Mouse (Mus musculus) lung, postnatal 0 days (tissue): ENCODE data around the gene Mmrn2. TPM values are rescaled to one million over a fixed set of nuclear protein-coding genes. Genes with fewer than 3 reads are reported as not detected.
"Not testable (repeated sequence)": the region's sequence is repeated elsewhere in the genome, so short reads cannot be mapped to it uniquely, and the experiment has no call there.

Experiments
- ATAC-seq: fragments of 200-750 bp; cut with Nextera tagmentation; 2 replicates; pipeline ENCODE4 v1.8.0; 2017; ENCODE audit warnings: moderate library complexity
- DNase-seq: peaks from one replicate; pipeline ENCODE4 v3.0.0-alpha.2; 2016; ENCODE audit warnings: low spot score
- H3K27ac ChIP-seq: fragments of 300-500 bp; sonication (generic); 2 replicates; pipeline ENCODE4 v1.5.1; 2014; ENCODE audit warnings: antibody characterized with exemption, mild to moderate bottlenecking, low read length, mixed read lengths
- H3K27me3 ChIP-seq: fragments of 300-500 bp; sonication (generic); replicated peaks from 2 replicates; pipeline ENCODE4 v1.6.1; 2014; ENCODE audit warnings: low read length, mixed read lengths; ENCODE audit not compliant: insufficient read depth
- H3K36me3 ChIP-seq: fragments of 300-500 bp; sonication (generic); 2 replicates; pipeline ENCODE4 v1.6.1; 2014; ENCODE audit warnings: low read length, mixed read lengths; ENCODE audit not compliant: insufficient read depth
- H3K4me1 ChIP-seq: fragments of 300-500 bp; sonication (generic); 2 replicates; pipeline ENCODE4 v1.6.1; 2014; ENCODE audit warnings: antibody characterized with exemption, low read depth, low read length, mixed read lengths; ENCODE audit not compliant: insufficient read depth
- H3K4me2 ChIP-seq: fragments of 300-500 bp; sonication (generic); replicated peaks from 2 replicates; pipeline ENCODE4 v1.6.1; 2014; ENCODE audit warnings: low read depth, mild to moderate bottlenecking, low read length, moderate library complexity, mixed read lengths
- H3K4me3 ChIP-seq: fragments of 300-500 bp; sonication (generic); 2 replicates; pipeline ENCODE4 v1.5.1; 2014; ENCODE audit warnings: low read depth, low read length
- H3K9ac ChIP-seq: fragments of 300-500 bp; sonication (generic); replicated peaks from 2 replicates; pipeline ENCODE4 v1.6.1; 2014; ENCODE audit warnings: low read depth, mild to moderate bottlenecking
- H3K9me3 ChIP-seq: fragments of 300-500 bp; sonication (generic); 2 replicates; pipeline ENCODE4 v1.6.1; 2016; ENCODE audit warnings: low read length, mixed read lengths
- CTCF ChIP-seq: IDR thresholded peaks from 2 replicates; pipeline ENCODE4 v1.5.1; 2016; ENCODE audit warnings: antibody characterized with exemption, mild to moderate bottlenecking
- EP300 ChIP-seq: IDR thresholded peaks from 2 replicates; pipeline ENCODE4 v1.6.1; 2016; ENCODE audit warnings: antibody characterized with exemption, mild to moderate bottlenecking, control low read depth
- WGBS: fragments of 180-500 bp; shearing (Covaris S2); extraction: QIAGEN DNeasy Blood & Tissue Kit; methylation state at CpG from one replicate; pipeline ENCODE4 v1.1.7; 2014; 5-methylcytosine and 5-hydroxymethylcytosine counted together
- polyA plus RNA-seq: library from polyadenylated mRNA; unstranded; fragments of >200 nt; fragmentation: Nextera tagmentation; extraction: Ambion mirVana; gene quantifications from 2 replicates; pipeline ENCODE4 v1.2.1, GENCODE M21; 2015

Gene Mmrn2
- polyA plus RNA-seq, 1 experiment from 2014 or later: 15.4 TPM

DNA sequence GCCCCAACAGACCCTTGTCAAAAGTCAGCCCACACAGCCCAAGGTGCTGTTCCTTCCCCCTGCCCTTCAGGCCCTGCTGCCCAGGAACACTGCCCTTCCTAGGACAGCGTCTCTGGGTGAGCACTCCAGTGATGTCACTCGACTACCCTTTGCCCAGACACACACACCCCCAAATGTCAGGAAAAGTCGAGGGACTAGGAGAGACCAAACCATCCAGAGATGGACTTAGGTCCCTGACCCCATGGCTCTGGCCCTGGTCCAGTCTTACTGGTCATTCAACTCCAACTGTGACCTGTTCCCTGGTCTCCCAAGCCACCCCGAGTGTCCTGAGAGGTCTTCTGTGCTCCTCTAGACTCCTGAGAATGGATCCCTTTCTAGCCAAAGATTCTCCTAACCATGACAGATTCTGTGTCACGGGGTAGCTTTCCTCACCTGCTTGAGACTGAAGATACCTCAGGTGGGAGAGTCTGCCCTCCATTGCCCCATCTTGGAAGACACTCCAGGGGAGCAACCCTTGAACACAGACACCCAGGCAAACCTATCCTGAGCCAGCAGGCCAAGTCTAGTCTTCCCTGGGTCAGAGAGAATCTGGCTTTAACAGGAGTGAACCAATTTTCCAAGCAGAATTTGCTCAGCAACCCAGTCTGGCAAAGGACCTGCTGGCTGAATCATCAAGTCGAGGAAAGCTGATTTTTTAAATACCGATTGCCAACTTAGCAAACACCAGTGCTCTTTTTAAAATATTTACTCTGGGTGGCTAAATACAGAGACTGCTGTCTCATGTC is 17.4 kb upstream of the Mmrn2 start:
- no peak overlapping the region for H3K9ac ChIP-seq
- 55% methylated on average over 7 of the region's 7 CpGs for WGBS

DNA sequence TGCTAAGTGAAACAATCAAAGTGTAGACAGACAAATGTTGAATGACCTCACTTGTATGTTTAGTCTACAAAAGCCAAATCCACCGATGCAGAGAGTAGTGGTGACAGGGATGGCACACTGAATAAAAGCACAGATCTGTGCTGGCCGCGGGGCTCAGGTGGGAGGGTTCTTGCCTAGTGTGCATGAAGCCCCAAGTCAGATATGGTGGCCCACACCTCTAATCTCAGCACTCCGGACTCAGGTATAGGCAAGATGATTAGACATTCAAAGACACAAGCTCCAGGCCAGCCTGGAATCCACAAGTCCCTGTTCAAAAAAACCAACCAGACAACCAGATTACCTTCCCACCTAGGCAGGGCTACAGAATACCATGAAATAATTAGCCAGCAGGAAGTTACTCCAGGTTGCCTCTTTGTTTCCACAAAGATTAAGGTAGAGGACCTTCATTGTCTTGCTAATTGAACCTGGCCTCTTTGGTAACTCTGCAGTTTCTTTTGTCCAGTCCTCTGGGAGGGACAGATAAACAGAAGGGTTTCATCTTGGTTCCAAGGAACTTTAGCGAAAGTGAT is 15.5 kb upstream of the Mmrn2 start:
- H3K9ac ChIP-seq: no peak overlapping the region
- H3K27ac ChIP-seq: no peak overlapping the region
- no peak overlapping the region for H3K4me3 ChIP-seq
- H3K4me2 ChIP-seq: no peak overlapping the region
- no peak for ATAC-seq
- WGBS: 46% methylated on average over 5 of the region's 5 CpGs
- DNase-seq: no peak
- TF ChIP-seq CTCF (no peak), EP300 (no peak)
- no peaks in the 10 kb centered on the region for H3K4me1 ChIP-seq
- H3K36me3 ChIP-seq: no peaks in the 10 kb centered on the region
- H3K9me3 ChIP-seq: no peaks in the 10 kb centered on the region
- no peaks in the 10 kb centered on the region for H3K27me3 ChIP-seq

More for the DNA sequence above, 17.4 kb upstream of the Mmrn2 start:
- DNase-seq (no peak), ATAC-seq (no peak)
- no peaks in the 10 kb centered on the region for H3K9me3 ChIP-seq
- H3K4me3 ChIP-seq: no peak overlapping the region
- TF ChIP-seq CTCF (no peak), EP300 (no peak)
- H3K27me3 ChIP-seq: no peaks in the 10 kb centered on the region
- no peaks in the 10 kb centered on the region for H3K36me3 ChIP-seq
- H3K4me2 ChIP-seq: no peak overlapping the region
- no peak overlapping the region for H3K27ac ChIP-seq
- no peaks in the 10 kb centered on the region for H3K4me1 ChIP-seq

DNA sequence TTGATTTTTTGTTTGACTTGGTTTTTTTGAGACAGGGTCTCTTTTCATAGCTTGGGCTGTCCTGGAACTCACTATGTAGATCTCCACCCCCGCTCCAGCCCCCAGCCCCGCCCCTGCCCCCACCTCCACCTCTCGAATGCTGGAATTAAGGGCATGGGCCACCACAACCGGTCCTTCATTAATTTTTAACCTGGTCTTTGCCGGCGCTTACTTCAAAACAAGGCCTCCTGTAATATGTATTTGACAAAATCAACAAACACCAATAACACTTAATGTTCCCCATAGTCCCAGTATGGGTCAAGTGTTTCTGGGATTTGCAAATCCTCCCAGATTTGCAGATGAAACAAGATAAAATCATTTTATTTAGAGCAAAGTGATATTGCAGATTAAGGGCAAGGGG is 15.0 kb upstream of the Mmrn2 start:
- TF ChIP-seq EP300 (no peak), CTCF (no peak)
- Histone ChIP-seq H3K27ac (no peak overlapping the region), H3K36me3 (no peaks in the 10 kb centered on the region), H3K4me1 (no peaks in the 10 kb centered on the region), H3K4me2 (no peak overlapping the region), H3K9me3 (no peaks in the 10 kb centered on the region), H3K27me3 (no peaks in the 10 kb centered on the region), H3K4me3 (no peak overlapping the region), H3K9ac (no peak overlapping the region)
- no peak for DNase-seq
- 48% methylated on average over 6 of the region's 6 CpGs for WGBS
- ATAC-seq: no peak

DNA sequence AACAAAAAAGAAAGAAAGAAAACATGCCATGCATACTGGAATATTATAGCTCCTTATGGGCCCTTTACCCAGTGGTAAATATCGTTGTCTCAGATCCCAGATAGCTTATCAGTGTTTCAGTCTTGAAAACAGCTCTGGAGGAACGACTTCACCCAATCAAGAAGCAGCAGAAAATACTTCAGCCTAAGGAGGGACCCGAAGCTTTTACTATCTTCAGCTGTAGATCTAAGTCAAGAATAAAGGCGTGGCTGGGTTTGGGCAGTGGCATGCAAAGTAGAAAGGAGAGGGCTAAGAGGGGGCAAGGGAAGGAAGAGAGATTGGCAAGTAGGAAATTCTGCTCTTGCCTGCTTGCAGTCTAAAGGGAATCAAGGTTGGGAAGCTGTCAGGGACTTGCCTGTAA is 13.1 kb upstream of the Mmrn2 start:
- Histone ChIP-seq H3K4me1 (no peaks in the 10 kb centered on the region), H3K4me3 (no peak overlapping the region), H3K9ac (no peak overlapping the region), H3K36me3 (no peaks in the 10 kb centered on the region), H3K27me3 (no peaks in the 10 kb centered on the region), H3K27ac (no peak overlapping the region), H3K9me3 (no peaks in the 10 kb centered on the region), H3K4me2 (no peak overlapping the region)
- DNase-seq (no peak), ATAC-seq (no peak)
- WGBS: 31% methylated on average over 4 of the region's 4 CpGs
- TF ChIP-seq EP300 (no peak), CTCF (no peak)

DNA sequence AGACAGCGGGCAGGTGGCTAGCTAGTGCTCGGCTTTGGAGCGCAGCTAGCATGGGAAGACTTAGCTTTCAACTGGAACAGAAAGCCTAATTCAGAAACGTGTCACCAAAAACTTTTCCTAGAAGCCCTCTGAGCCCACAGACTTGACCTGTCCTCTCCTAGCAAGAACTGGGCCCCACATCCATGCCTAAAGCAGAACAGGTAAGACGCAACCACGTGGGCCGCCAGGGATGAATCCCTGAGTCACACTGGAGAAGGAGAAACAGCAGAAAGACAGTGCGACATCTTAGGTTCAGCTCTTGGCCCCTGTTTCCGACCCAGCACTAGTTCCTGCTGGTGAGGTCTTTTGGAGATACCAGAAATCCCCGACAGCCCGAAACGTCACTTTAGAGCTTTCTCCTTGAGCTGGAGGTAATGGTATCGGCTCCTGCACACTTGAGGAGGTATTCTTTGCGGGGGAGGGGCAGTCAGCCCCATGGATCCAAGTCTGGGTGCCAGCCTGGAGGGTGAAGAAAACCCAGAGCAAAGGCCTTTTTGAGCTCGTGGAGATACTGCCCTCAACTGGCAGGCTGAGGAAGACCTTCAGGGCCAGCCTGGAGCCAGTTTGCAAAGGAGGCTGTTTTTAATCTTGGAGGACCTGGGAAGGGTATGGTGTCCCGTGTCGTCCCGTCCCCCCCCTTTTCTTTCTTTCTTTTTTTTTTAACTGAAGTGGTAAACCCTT is 12.4 kb upstream of the Mmrn2 start:
- Histone ChIP-seq H3K36me3 (no peaks in the 10 kb centered on the region), H3K4me3 (peak overlapping the region; percentile 35), H3K9me3 (no peaks in the 10 kb centered on the region), H3K4me2 (peak overlapping the region; percentile 58), H3K9ac (no peak overlapping the region; the same call in 1 of the 2 replicates), H3K27ac (no peak overlapping the region), H3K4me1 (no peaks in the 10 kb centered on the region), H3K27me3 (no peaks in the 10 kb centered on the region)
- TF ChIP-seq CTCF (peak; percentile 85), EP300 (no peak)
- WGBS: 26% methylated on average over 18 of the region's 18 CpGs
- ATAC-seq (peak; percentile 73), DNase-seq (peak; percentile 87)

DNA sequence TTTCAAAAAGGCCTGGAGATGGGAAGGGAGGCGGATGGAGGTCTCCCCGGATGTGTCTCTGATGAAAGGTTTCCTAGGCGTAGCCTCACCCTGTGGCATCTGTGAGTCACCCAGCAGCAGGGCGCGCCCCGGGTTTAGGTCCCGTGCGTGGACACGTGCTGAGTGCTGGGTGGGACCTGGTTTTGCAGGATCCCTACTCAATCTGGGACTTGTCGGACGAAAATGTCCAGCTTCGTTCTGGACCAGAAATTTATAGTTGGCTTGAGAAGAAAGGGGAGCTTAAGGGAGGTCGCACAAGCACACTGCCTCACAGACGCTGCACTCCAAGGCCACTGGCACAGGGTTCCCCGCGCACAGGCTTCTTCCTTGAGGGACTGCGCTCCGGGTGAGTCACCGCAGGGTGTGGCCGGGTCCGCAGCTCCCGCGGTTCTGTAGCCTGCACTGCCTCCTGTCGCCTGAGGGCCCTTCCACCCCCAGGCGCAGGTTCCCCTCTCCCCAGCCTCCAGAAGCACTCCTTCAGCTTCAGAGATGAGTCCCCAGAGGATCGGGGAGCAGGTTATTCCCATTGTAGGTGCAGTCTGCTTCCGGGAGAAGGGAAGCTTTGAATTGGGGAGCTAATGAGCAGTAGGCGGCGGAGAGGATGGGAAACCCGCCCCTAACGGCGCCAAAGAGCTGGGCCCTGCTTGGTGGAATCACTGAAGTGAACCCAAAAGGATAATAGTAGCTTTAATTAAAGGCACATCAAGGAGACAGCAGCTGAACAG is 11.6 kb upstream of the Mmrn2 start:
- Histone ChIP-seq H3K9ac (0 out of 2 replicates have a peak overlapping the region, but pooled peaks have one; percentile 1), H3K27me3 (no peaks in the 10 kb centered on the region), H3K4me2 (peak overlapping the region; percentile 58), H3K9me3 (no peaks in the 10 kb centered on the region), H3K36me3 (no peaks in the 10 kb centered on the region), H3K27ac (no peak overlapping the region), H3K4me3 (peak overlapping the region; percentile 35), H3K4me1 (no peaks in the 10 kb centered on the region)
- DNase-seq (peak; percentile 94), ATAC-seq (peak; percentile 96)
- WGBS: 4% methylated on average over 32 of the region's 32 CpGs
- peak; percentile 58; the same call in 1 of the 2 replicates for TF ChIP-seq EP300
- peak; percentile 73 for TF ChIP-seq CTCF

DNA sequence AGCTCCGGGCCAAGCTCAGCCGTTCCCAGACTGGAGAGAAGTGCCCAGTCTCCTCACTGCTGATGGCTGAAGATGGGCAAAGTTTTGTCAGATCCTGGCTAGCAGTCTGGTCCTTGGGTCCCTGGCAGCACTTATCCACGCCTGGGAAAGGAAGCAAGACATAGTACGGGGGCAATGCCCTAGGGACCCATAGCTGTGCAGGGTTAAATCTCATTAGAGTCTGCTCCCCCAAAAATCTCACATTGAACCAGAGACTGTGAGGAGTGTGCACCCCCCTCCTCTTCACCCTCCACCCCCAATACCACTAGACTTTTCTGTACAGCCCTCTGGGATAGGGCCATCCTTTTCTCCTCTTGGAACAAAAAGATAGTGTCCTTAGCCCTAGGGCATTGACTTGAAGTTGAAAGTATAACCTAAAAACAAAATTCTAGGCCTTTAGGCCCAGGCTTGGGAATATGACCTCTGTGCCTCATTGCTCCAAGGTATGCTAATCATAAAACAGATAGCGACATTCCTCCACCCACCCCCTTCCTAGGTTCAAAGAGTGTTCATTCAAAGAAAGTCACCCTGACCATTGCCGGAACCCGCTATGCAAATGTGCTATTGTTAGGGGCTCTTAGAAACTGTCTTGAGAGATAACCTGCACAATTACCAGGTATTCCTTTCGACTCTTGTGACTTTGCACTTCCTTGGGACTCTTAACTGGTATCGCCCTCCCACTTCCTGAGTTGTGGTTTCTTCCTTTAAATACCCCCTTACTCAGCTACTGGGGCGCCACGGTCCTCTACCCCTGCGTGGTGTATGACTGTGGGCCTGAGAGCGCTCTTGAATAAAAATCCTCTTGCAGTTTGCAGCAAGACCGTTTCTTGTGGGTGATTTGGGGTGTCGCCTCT is 10.8 kb upstream of the Mmrn2 start:
- H3K27ac ChIP-seq, ATAC-seq, H3K4me3 ChIP-seq, H3K9me3 ChIP-seq, H3K27me3 ChIP-seq, H3K9ac ChIP-seq, H3K36me3 ChIP-seq, H3K4me1 ChIP-seq, DNase-seq: not testable (repeated sequence)
- H3K4me2 ChIP-seq: peak overlapping the region; percentile 58
- WGBS: 86% methylated on average over 13 of the region's 15 CpGs
